Mouse (Mus musculus) retina, embryonic 14.5 days (tissue): ENCODE results near the gene Tenm4.

Experiments
- DNase-seq: peaks from one replicate; pipeline ENCODE4 v3.0.0-alpha.2; 2015; ENCODE audit warnings: low spot score

The Tenm4 gene

DNA sequence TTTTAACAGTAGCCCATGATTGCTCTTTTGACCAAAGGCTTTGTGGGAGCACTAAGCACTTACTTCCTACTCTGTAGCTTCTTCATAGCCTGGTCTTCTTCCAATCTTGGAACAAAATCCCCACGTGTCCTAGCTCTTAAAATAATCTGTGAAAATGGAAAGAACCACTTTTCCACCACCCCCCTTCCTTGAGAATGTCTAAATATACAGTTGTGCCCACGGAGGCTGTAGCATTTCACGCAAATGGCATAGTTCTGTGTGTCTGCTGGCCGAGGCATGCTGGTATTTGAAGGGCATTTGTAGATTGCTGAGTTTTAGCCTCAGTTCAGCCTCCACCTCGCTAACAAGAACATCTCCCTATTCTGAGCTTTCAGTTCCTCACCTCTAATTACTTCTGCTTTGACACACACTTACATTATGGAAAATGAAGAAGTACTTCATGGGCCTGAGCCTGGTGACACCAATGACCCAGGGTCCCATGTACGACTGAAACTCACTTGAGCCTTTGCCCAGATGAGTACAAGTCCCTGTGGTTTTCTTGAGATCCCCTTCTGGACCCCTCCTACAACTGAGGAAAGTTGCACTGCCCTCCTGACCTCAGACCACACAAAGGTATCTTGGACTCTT is 306.1 kb downstream of the Tenm4 start:
- DNase-seq: no peak

DNA sequence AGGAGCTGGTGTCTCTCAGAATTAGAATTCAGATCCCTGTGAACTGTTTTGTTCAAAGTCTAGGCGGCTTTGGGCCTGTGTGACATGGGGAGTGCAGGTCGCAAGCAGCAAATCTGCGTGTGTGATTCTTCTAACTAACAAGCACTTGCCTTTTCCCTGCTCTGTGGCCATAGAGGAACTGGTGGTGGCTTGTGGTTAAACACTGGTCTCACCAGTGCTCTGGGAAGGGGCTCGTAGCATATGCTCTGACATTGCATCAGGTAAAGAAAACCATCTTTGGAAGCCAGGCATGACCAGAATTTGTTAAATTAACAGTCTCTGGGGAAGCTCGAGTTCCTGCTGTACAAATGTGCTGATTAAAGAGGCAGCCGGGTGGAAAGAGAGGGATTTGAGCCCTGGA is 308.1 kb downstream of the Tenm4 start:
- no peak for DNase-seq

DNA sequence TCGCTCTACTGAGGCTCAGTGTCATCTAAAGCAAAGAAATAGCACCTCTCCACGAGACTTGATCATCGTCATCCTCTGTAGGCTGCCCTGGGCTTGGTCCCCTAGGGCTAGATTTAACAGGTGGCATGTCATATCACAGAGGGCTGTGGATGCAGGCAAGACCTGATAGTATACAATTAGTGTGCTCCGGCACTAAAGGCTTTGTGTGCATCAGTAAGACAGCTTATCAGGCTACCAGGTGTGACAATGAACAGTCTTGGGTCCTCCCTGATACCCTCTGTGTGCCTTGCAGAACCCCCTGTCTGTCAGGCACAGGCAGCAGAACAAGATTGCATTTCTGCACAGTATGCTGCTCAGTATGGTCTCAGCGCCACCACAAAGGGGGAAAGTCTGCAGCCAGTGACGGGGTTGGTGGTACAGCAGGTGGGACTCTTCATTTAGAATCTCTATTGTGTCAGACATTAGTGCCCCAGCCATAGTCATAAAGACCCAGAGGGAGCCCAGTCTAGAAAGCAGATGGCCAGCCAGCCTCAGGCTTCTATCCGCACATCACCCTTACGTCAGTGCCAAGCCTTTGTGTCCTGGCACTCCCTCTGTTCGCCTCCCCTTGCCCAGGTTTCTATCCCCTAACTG is 309.4 kb downstream of the Tenm4 start:
- DNase-seq: no peak

DNA sequence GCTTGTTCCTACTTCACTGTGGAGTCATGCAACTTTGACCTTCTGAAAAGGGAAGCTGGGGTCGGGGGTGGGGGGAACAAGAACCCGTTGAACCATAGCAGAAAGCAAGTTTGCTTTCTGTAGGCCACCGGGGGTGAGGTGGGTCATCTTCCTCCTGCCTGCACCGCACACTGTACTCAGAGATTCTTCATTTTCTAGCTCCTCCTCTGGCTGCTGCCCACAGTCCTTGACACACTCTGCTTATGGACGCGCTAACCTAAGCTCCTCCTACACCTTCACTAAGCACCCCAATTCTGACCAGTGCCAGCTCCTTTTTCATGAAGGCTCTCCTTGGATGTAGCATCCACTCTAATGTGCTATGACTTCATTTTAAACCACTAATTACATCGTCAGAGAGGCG is 311.9 kb downstream of the Tenm4 start:
- no peak for DNase-seq

DNA sequence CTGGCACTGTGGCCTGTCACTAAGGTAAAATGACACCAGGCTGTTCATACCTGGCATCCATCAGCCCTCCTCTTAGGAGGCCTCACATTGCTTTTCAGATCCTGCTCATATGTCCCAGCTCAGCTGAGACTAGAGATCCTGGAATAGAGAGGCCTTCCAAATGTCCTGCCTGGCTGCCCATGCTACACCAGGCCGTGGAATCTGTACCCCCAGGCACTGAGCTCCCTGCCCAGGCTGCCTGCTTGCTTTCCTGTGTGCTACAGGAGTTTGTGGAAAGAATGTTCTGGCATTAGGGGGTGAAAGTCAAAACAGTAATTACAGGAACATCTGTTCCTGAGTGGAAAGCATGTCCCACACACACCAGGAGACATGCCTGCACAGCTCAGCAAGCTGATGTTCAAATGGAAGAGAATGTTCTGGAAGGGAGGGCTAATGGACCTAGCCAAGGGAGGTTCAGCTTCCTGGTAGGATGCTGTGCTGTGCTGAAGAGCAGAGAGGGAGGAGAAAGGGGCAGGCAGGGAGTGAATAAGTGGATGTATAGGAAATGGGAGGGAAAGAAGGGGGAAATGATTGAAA is 313.0 kb downstream of the Tenm4 start:
- no peak for DNase-seq

DNA sequence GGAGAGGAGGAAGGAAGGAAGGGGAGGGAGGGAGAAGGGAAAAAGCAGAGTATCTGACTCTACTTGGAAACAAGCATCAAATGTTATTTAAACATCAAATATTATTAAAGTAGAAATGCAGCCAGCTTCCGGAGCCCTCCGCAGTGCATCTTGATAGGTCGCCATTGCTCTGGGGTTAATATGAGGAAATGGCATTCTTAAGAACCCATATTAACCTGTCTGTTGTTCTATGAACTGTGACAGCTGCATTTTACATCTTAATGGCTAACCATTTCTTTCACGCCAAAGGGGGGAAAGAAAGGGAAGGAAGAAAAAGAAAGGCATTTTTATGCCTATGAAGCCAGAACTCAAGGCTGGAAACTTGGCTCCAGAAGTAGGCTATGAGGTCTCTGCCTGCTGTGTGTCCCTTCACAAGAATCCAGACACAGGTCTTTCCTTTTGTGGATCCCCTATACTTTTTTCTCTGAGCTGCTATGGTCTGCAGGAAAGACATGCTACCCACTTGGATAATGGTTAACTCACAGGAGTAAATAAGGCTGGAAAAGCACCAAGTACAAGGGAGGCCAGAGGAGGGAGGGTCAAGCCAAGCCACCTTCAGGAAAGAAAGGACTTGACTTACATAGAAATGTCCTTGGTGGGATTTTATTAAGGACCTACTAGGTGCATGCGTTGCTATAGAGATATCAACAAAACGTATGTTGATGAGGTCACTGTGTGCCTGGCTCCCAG is 318.5 kb downstream of the Tenm4 start:
- DNase-seq: no peak

DNA sequence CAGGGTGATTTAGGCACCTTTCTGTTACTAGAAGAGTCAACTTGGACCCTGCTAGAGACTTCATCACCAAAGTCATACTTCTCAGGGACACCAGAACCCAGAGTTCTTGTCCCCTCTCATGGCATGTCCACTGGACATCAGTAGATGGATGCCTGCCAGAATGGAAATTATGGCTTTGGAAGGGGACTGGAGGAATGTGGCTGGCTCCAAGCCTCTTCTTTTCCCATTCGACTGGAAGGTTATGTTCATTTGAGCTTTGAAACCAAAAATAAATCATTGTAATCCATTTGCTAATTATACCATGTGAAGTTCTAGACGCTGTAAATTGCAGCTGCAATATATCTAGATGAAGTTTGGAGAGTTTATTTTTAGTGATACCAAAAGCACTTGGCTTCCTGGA is 320.9 kb downstream of the Tenm4 start:
- DNase-seq: no peak

DNA sequence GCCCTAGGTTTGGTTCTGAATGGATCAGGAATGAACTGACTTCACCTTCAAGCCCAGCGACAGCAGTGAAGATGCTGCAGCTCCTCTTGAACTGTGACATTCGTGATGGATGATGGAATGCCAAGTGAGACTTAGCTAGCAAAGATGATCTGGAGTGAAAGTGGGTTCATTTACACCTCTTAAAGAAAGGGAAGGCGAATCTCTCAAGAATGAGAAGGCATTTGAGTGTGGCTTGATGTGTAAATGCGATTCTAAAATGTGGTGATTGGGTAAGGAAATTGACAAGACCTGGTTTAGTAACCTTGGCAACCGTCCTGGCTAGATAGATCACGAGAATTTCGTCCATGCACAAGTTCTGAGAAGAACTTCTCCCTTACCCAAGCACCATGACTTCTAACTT is 321.6 kb downstream of the Tenm4 start:
- DNase-seq: no peak

DNA sequence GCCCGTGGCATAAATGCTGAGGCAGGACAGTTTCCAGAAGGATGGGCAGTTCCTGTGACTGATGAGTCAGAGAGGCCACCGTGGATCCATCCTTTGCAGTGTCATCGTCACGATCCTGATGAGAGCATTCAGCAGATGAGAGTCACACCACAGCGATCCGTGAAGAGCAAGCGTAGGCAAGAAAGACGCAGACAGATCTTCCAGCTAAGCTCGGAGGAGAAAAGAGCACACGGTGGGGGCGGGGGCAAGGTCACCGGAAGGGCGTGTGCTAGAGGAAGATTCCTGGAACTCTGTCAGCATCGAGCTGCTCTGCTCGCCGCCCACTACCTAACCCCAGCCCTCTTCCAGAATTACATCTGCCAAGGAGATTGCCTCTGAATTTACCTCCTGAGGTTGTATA is 323.0 kb downstream of the Tenm4 start:
- no peak for DNase-seq

DNA sequence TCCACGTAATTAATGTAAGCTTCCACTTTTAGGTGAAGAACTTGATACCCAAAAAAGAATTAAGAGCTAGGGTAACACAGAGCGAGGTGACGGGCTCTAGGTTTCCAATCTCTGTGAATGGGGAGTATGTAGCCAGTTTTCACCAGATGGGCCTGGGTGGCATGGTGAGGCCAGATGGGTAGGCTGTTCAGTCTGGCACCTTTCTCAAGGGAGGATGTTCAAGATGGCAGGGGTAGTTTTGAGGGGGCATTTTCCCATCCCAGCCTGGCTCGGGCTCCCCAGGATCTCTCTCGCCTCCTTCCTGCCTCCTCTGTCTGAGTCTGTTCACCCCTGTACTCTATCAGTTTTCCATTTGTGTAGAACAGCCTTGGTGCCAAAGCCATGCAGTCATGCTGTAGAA is 329.1 kb downstream of the Tenm4 start:
- DNase-seq: no peak

DNA sequence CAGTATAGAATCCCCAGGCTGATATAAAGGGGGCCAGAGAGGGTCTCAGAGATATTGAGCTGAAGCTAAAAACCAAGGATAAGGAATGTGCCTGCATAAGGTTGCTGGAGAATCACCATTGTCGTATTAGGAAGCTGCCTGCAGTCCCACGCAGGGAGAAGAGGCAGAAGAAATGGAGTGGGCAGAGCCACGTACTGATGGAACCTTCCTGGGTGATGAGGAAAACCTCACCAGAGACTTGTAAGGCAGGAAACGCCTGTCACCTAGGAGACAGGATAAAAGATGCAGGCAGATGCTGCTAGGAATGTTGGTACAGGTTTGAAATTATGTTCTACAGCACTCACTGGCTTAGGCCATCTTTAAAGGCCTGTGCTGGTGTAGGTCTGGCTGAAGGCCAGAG is 329.8 kb downstream of the Tenm4 start:
- DNase-seq: no peak

DNA sequence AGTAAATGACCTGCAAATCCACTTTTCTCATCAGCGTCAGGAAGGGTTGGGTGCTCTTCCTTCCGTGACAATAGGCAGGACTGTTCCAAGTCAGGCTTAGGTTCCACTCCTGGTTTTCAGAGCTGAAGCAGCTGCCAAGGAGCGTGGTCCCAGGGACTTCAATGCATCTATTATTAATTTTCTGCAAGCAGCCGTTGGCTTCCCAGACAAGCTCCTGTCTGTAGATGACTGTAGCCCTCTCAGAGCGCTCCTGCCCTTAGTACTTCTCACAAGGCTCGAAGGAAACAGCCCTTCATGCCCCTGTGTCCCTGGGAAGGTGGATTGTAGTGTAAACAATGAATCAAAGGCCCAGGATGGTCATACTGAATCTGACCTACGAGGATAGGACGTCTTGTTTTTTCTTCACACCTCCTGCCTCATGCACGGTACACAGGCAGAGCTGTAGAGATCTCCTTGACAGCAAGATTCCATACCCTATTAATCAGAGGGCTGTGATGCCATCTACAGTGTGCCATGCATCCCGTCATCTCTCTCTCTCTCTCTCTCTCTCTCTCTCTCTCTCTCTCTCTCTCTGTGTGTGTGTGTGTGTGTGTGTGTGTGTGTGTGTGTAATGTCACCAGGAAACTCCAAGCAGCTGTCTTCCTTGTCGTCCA is 331.4 kb downstream of the Tenm4 start:
- peak; percentile 50 for DNase-seq

DNA sequence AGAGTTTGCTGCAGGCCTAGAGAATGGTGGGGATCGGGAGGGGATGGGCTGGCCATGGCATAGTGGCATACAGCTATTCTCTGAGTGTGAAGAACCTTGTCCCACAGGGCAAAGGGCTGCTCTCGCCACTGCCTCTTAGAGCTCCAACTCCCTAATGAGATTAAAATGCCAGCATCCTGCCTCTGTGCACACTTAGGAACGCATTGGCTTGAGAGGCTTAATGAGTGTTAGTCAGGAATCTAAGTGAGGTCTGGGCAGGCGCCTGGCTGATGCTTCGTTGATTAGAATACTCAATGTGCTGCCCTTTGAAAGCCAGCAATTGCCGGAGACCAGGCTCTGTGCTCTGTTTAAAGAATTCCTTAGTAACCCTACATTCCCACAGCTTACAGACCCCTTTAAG is 334.5 kb downstream of the Tenm4 start:
- peak; percentile 51 for DNase-seq

DNA sequence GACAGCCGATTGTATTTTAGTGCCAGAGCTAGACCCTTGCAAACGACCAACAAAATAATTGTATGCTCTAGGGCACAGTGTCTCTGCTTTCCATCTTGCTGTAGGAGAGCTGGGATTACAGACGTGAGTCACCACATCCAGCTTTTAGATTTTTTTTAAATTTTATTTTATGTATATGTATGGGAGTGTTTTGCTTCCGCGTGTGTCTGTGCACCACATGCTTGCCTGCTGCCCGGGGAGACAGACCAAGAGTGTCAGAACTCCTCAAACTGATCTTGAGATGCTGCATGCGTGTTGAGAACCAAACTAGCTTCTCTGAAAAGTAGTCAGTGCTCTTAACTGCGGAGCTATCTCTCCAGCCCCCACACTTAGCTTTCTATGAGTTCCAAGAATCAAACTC is 336.0 kb downstream of the Tenm4 start:
- DNase-seq: no peak

DNA sequence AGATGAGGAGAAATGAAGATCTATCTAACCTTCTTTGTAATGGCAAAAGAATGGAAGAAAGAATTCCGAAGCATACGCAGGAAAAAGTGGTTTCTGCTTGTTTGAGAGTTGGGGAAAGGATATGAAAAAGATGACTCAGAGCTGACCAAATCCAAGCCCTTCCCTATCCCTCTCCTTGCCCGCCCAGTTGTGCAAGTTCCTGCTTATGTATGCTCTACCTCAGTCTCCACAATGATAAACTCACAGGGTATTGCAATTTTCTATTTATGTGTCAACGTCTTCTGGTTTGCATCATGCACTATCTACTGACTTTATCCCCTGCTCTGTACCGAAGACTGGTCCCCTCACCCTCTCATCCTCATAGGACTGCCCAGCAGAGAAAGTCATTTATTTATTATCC is 339.4 kb downstream of the Tenm4 start:
- DNase-seq: no peak

DNA sequence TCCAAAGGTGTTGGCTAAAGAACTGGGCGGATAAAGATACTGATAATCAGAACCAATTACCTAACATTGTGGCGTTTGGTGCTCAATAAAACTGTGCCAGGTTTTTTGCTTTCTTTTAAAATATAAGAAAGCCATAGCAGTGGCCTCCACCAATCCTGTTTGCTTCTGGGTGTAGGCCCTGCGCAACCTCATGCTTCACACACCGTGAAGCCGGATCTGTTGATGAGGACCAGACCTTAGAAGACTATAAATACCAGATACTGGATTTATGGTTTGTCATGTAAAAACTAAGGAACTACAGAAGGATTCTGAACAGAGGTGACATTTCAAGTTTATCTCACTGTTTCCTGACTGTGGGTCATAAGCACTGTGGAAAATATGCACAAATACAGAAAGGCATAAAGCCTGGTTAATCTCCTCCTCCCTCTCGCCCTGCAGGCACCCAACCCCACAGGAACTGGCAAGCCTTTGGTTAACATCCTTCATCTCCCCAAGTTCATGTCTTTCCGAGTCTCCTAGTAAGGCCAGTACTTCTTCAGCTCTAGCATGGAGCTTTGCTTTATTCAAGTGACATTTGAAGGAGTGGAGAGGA is 340.1 kb downstream of the Tenm4 start:
- no peak for DNase-seq

DNA sequence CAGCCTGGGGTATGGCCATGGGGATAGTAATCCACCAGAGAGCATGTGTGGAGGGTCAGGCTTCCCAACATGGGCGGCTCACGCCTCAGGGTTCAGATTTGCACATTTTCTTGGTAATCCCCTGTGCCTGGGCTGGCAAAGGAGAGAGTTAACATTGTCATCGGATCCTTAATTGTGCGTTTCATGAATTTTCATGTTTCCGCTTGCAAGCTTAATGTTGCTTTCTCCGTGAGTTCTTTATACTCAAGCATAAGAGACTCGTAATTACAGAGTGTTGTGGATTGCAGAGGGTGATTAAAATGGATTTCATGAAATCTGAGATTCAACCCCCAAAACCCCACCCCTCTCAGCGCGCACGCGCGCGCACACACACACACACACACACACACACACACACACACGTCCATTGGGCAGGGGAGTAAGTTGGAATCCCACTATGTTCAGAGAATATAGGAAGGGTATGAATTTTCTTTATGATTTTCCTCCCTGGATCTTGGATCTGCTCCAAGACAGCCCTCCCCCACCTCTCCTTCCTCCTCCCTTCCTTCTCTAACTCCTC is 341.0 kb downstream of the Tenm4 start:
- no peak for DNase-seq

DNA sequence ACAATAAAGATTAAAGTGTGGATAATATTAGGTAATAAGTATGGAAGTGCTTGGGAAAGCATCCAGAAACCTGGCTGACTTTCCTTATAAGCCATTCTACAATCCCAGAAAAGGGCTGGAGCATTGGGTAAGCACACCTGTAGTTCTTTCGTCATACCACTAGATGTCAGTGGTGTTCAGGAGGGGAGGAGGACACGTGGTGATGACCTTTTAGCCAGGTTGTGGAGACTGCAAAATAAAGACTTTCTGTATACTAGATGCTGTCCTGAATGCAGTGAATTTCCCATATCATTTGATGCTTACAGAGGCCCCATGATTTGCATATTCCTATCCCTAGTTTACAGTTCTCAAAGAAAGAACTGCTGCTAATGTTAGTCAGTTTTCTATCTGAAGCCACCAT is 348.2 kb downstream of the Tenm4 start:
- DNase-seq: peak; percentile 72

DNA sequence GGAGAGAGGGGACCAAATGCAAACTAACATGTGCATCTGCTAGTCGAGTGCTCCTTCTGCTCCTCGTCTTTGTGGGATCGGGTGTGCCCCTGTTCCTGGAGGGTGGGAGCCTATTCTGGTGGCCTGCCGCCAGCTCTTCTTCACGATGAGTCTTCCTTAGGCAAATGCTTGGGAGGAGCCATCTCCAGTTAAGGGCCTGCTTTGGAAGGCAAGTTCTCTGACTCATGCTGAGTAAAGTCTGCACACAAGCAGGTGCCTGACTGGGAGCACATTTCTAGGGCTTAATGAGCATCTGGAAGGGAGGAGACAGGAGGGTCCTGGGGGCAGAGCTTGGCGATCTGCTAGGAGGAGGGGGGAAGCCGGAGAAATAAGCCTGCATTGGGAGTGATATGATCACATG is 350.9 kb downstream of the Tenm4 start:
- DNase-seq: no peak

DNA sequence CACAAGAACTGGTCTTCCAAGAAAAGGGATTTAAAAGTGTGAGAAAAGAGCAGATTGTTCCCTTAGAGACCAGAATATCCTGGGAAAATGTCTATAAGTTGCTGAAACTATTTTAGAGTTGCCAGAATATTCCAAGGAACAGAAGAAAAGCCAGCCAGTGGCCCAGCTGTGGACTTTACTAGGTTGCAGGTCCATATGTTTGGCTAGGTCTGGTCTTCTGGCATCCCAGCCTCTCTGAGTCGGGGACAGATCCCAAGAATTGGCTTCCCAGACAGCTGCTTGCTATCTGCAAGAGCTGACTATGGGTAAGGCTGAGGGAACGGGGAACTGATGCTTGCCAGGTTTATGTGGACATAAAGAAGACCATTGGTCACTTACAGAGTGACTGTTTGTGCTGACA is 352.6 kb downstream of the Tenm4 start:
- DNase-seq: no peak

DNA sequence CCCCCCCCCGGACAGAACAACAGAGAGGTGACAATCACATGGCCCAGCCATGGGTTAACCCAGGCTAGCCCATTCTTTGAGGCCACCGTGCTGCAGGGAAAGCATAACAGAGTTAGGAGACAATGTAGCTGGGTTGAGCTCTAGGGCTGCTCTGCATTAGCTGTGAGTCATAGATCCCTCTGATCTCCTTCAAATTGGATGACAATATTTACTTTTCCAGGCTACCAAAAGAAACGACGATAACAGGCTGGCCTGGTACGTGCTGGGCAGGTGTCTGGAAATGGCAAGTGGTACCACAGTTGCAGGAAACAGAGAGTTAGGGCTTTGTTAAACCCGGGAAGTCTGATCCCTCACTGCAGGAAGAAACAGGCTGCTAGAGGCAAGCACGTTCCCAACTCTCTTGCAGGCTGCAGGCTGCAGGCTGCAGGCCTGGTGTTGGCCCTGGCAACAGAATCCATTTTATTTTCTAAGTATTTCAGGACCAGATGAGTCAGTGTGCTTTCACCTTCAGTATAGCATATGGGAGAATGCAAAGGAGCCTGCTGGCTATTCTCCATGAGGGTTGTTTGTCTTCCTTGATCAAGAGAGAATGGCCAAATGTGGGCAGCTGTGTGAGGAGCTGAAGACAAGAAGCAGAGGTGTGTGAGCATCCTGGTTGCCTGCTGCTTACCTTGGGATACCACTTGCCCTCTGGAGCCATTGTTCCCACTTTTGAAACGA is 353.6 kb downstream of the Tenm4 start:
- no peak for DNase-seq
